Mouse (Mus musculus) ES-E14 (cell line): ENCODE results near the gene Anxa4. TPM values are rescaled to one million over a fixed set of nuclear protein-coding genes. Genes with fewer than 3 reads are reported as not detected.

ENCODE experiments used
- DNase-seq: peaks from one replicate; pipeline ENCODE4 v3.0.0-alpha.2; 2013; ENCODE audit warnings: low read depth, low spot score
- H3K27ac ChIP-seq: 2 replicates; pipeline ENCODE4 v1.5.1; 2012; ENCODE audit warnings: low read depth, mild to moderate bottlenecking, low read length, moderate library complexity, mixed read lengths; ENCODE audit not compliant: poor library complexity, insufficient read depth, severe bottlenecking
- H3K36me3 ChIP-seq: 2 replicates; pipeline ENCODE4 v1.6.1; 2012; ENCODE audit warnings: mild to moderate bottlenecking, low read length, moderate library complexity, mixed read lengths; ENCODE audit not compliant: control insufficient read depth, poor library complexity, insufficient read depth, severe bottlenecking
- H3K4me1 ChIP-seq, 2 experiments: fragments of 150-350 bp in 1 of 2; sonication (generic) in 1 of 2; 2 replicates each; pipeline ENCODE4 v1.6.1; 2012; ENCODE audit warnings: low read length in 2 of 2, mild to moderate bottlenecking in 1 of 2, mixed read lengths in 1 of 2; ENCODE audit not compliant: control insufficient read depth in 2 of 2, insufficient read depth in 2 of 2, poor library complexity in 1 of 2
- H3K4me3 ChIP-seq, 2 experiments: fragments of 150-350 bp in 1 of 2; sonication (generic) in 1 of 2; 2 replicates each; pipeline ENCODE4 v1.5.1; 2012; ENCODE audit warnings: low read length in 2 of 2, low read depth in 1 of 2, mild to moderate bottlenecking in 1 of 2, mixed read lengths in 1 of 2; ENCODE audit not compliant: insufficient read depth in 1 of 2, poor library complexity in 1 of 2, severe bottlenecking in 1 of 2
- H3K9ac ChIP-seq: 2 replicates; pipeline ENCODE4 v1.6.1; 2012; ENCODE audit warnings: low read depth, mild to moderate bottlenecking, low read length, mixed read lengths; ENCODE audit not compliant: poor library complexity, insufficient read depth, severe bottlenecking
- H3K9me3 ChIP-seq: fragments of 150-350 bp; sonication (generic); 2 replicates; pipeline ENCODE4 v1.6.1; 2012; ENCODE audit warnings: low read depth, mild to moderate bottlenecking, low read length; ENCODE audit not compliant: control insufficient read depth, insufficient read depth
- CHD2 ChIP-seq: IDR thresholded peaks from 2 replicates; pipeline ENCODE4 v1.6.1; 2014; ENCODE audit warnings: mild to moderate bottlenecking, low read depth, low read length, inconsistent platforms
- HCFC1 ChIP-seq: IDR thresholded peaks from 2 replicates; pipeline ENCODE4 v1.6.1; 2012; ENCODE audit warnings: low read length, inconsistent platforms, borderline replicate concordance; ENCODE audit not compliant: insufficient read depth
- MAFK ChIP-seq: IDR thresholded peaks from 2 replicates; pipeline ENCODE4 v1.6.1; 2014; ENCODE audit warnings: mild to moderate bottlenecking, low read depth, low read length, inconsistent platforms; ENCODE audit not compliant: insufficient read depth
- ZC3H11A ChIP-seq: IDR thresholded peaks from 2 replicates; pipeline ENCODE4 v1.6.1; 2012; ENCODE audit warnings: low read depth, mild to moderate bottlenecking, inconsistent platforms, low read length, borderline replicate concordance
- ZNF384 ChIP-seq: IDR thresholded peaks from 2 replicates; pipeline ENCODE4 v1.6.1; 2012; ENCODE audit warnings: low read depth, low read length, inconsistent platforms
- in situ Hi-C, 2 experiments: fragments of 600-800 bp; cut with MboI; formaldehyde crosslinking; loops; one replicate each; pipeline ENCODE4 v1.15.1; 2025; ENCODE audit warnings: low sequenced_read_pairs in 2 of 2, inconsistent platforms in 1 of 2; ENCODE audit not compliant: unreplicated experiment in 2 of 2
- total RNA-seq: library from RNA; depleted of rRNA; stranded (reverse); fragments of 300-350 nt; gene quantifications from 2 replicates; pipeline ENCODE4 v1.2.3, GENCODE M21; 2012

Anxa4 gene
- total RNA-seq, 1 experiment: 22.1 TPM

DNA sequence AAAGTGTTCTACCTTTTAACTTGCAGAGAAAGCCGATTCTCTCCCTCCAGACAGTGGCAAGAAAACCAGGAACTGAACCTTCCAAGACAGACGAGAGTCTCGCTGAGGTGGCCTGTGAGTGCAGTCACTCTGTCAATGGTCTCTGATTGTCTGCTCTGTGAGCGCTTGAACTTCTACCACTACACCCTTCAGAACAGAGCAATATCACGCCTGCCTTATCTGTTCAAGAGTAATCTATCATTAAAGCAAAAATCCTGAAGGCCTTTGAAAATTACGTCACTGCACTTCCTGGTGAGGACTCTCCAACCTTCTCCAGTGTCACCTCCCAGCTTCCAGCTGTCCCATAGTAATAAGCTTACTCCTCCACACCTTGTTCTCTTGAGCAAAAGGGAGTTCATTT lies 18.4 kb downstream of the Anxa4 start:
- no peak for DNase-seq
- no peak overlapping the region for H3K27ac ChIP-seq
- H3K4me3 ChIP-seq: no peak overlapping the region
- TF ChIP-seq CHD2: no peak
- TF ChIP-seq ZNF384: no peak
- TF ChIP-seq HCFC1: no peak
- no peak for TF ChIP-seq MAFK
- no peak for TF ChIP-seq ZC3H11A
- H3K36me3 ChIP-seq: no peaks in the 10 kb centered on the region
- no peak overlapping the region for H3K9ac ChIP-seq
- peaks cover 6 to 10% of the 10 kb centered on the region in 2 experiments; a peak in 3 of 4 replicates for H3K4me1 ChIP-seq
- H3K9me3 ChIP-seq: no peaks in the 10 kb centered on the region
- in situ Hi-C loops: no loop called here

DNA sequence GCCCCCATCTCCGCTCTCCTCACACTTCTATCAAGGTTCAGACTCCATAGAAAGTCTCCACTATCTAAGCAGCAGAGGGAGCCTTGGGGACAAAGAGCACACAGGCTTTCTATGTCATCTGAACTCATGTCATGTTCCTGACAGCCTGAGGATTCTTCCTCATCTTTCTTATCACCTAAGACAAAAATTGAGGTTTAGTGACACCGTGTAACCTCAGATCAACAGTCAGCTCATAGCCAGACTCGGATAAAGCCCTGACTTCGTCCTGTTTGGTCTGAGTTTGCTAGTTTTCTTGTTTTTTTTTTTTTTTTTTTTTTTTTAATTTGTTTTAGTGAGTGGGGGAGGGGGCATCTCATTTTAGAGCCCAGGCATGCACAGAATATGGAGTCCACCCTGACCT lies 19.6 kb downstream of the Anxa4 start:
- H3K36me3 ChIP-seq: no peaks in the 10 kb centered on the region
- peaks cover 4 to 10% of the 10 kb centered on the region in 2 experiments; a peak in 3 of 4 replicates for H3K4me1 ChIP-seq
- no peak for DNase-seq
- in situ Hi-C loops: no loop called here
- TF ChIP-seq ZC3H11A (no peak), ZNF384 (no peak)
- no peaks in the 10 kb centered on the region for H3K9me3 ChIP-seq
- H3K9ac ChIP-seq: no peak overlapping the region
- H3K4me3 ChIP-seq: no peak overlapping the region
- H3K27ac ChIP-seq: no peak overlapping the region

DNA sequence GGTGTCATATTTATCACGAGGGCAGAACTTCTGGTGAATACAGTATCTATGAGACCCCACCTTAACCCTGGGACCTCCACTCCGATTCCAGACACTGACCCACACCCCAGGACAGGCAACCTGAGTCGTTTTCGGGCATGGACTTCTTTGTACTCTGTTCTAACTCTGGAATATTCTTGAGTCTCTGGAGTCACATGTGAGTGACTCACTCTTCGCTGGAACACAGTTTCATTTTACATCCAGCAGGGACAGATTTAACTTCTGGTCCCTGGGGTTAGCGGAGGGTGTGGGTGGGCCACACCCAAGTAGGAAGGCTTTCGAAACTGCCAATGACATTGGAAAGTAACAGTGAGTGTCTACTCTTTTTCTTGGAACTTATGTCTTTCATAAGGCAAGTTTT lies 20.8 kb downstream of the Anxa4 start:
- Histone ChIP-seq H3K27ac (no peak overlapping the region), H3K9me3 (no peaks in the 10 kb centered on the region), H3K9ac (no peak overlapping the region), H3K36me3 (no peaks in the 10 kb centered on the region), H3K4me3 (no peak overlapping the region), H3K4me1 (peaks cover 3 to 10% of the 10 kb centered on the region in 2 experiments; a peak in 3 of 4 replicates)
- no peak for DNase-seq
- TF ChIP-seq HCFC1 (no peak), MAFK (no peak), ZNF384 (no peak), ZC3H11A (no peak), CHD2 (no peak)
- in situ Hi-C loops: no loop called here

DNA sequence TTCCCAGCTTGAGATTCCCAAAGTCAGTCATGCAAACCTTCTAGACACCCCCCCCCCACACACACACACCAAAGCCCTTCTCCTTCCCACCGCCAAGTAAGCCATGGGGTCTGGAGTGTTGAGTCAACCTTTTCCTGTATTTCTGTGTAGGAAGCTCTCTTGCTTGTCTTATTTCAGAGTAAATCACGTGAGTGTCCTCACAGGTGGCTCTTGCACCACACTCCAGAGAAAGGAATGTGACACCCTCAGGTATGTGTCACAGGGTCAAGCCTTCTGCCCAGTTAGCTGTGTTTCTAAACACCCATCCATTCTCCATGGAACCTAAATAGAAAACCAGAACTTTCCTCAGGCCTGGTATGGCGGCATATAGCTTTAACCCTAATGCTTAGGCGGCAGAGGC lies 24.4 kb downstream of the Anxa4 start:
- H3K9ac ChIP-seq: no peak overlapping the region
- no peaks in the 10 kb centered on the region for H3K9me3 ChIP-seq
- no peaks in the 10 kb centered on the region for H3K36me3 ChIP-seq
- in situ Hi-C loops: no loop called here
- H3K27ac ChIP-seq: no peak overlapping the region
- H3K4me3 ChIP-seq: no peak overlapping the region
- no peak for DNase-seq
- TF ChIP-seq MAFK: no peak
- TF ChIP-seq CHD2: no peak
- TF ChIP-seq HCFC1: no peak
- no peak for TF ChIP-seq ZC3H11A
- no peak for TF ChIP-seq ZNF384
- peaks cover 3 to 10% of the 10 kb centered on the region in 2 experiments; a peak in 3 of 4 replicates for H3K4me1 ChIP-seq

DNA sequence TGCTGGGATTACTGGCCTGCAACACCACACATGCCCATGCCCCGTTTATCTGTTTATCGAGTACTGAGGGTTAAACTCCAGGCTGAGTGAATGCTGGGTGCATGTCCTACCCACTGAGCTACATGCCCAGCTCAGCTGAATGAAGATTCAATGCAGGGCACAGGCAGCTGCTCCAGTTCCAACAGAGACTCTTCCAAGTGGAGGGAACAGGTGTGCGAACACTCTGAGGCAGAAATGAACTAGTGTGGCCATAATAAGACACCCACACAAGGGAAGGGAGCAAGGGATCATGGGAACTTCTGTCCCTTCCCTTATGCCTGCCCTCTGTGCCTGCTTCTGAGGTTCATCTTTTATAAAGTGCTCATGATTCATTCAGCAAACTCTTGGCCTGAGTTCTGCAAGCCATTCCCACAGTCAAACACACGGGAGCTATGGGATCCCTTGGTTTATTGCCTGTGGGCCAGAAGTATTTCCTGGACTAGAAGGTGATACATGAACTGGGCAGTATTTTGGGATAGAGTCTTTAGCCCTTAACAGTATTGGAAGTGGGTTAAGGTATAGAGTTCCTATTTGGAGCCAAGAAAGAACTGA lies 25.1 kb downstream of the Anxa4 start:
- no peak for DNase-seq
- no peak overlapping the region for H3K4me3 ChIP-seq

More for the DNA sequence above, 25.1 kb downstream of the Anxa4 start:
- H3K9me3 ChIP-seq: no peaks in the 10 kb centered on the region
- in situ Hi-C loops: no loop called here
- peaks cover 3 to 10% of the 10 kb centered on the region in 2 experiments; a peak in 3 of 4 replicates for H3K4me1 ChIP-seq
- TF ChIP-seq ZC3H11A (no peak), CHD2 (no peak), MAFK (no peak)
- H3K9ac ChIP-seq: no peak overlapping the region
- no peaks in the 10 kb centered on the region for H3K36me3 ChIP-seq
- no peak overlapping the region for H3K27ac ChIP-seq
